Mouse (Mus musculus) liver, postnatal 0 days (tissue): Measurements from ENCODE around the gene Mgat1.

Experiments
- CTCF ChIP-seq: sonication (generic); IDR thresholded peaks from 2 replicates; pipeline ENCODE4 v1.5.1; 2016; ENCODE audit warnings: antibody characterized with exemption, low read depth
- EP300 ChIP-seq: IDR thresholded peaks from 2 replicates; pipeline ENCODE4 v1.6.1; 2016; ENCODE audit warnings: antibody characterized with exemption, low read depth, mild to moderate bottlenecking

- TF ChIP-seq CTCF, result no peak
- no peak for TF ChIP-seq EP300
Observed at GRCm38 (mm10) chr11:49246523-49246922, 2.5 kb downstream of the Mgat1 start.
